Mouse (Mus musculus) midbrain, postnatal 0 days (tissue): ENCODE measurements around the gene Hspb3. TPM values are rescaled to one million over a fixed set of nuclear protein-coding genes. Genes with fewer than 3 reads are reported as not detected.

ENCODE experiments used
- ATAC-seq: fragments of 200-750 bp; cut with Nextera tagmentation; 2 replicates; pipeline ENCODE4 v1.8.0; 2017; ENCODE audit warnings: moderate number of reproducible peaks, mild to moderate bottlenecking, moderate TSS enrichment, moderate library complexity; ENCODE audit not compliant: low FRiP score
- DNase-seq: peaks from one replicate; pipeline ENCODE4 v3.0.0-alpha.2; 2015; ENCODE audit warnings: low spot score
- H3K27ac ChIP-seq: fragments of 300-500 bp; sonication (generic); 2 replicates; pipeline ENCODE4 v1.5.1; 2014; ENCODE audit warnings: low read depth, mild to moderate bottlenecking, low read length, mixed read lengths
- H3K27me3 ChIP-seq: fragments of 300-500 bp; sonication (generic); 2 replicates; pipeline ENCODE4 v1.6.1; 2014; ENCODE audit warnings: low read length, control low read depth, mixed read lengths; ENCODE audit not compliant: insufficient read depth
- H3K36me3 ChIP-seq: fragments of 300-500 bp; sonication (generic); 2 replicates; pipeline ENCODE4 v1.6.1; 2014; ENCODE audit warnings: low read length, control low read depth, mixed read lengths; ENCODE audit not compliant: insufficient read depth
- H3K4me1 ChIP-seq: fragments of 300-500 bp; sonication (generic); 2 replicates; pipeline ENCODE4 v1.6.1; 2014; ENCODE audit warnings: mild to moderate bottlenecking, control low read depth, antibody characterized with exemption, low read length, mixed read lengths; ENCODE audit not compliant: insufficient read depth
- H3K4me2 ChIP-seq: fragments of 300-500 bp; sonication (generic); 2 replicates; pipeline ENCODE4 v1.6.1; 2014; ENCODE audit warnings: low read depth, mild to moderate bottlenecking, low read length, mixed read lengths; ENCODE audit not compliant: poor library complexity, severe bottlenecking
- H3K4me3 ChIP-seq: fragments of 300-500 bp; sonication (generic); 2 replicates; pipeline ENCODE4 v1.5.1; 2014; ENCODE audit warnings: low read depth, mild to moderate bottlenecking, low read length, moderate library complexity
- H3K9ac ChIP-seq: fragments of 300-500 bp; sonication (generic); replicated peaks from 2 replicates; pipeline ENCODE4 v1.6.1; 2014; ENCODE audit warnings: mild to moderate bottlenecking, low read length, moderate library complexity, mixed read lengths; ENCODE audit not compliant: poor library complexity, severe bottlenecking
- H3K9me3 ChIP-seq: fragments of 300-500 bp; sonication (generic); 2 replicates; pipeline ENCODE4 v1.6.1; 2016; ENCODE audit warnings: low read length, control low read depth
- CTCF ChIP-seq: IDR thresholded peaks from 2 replicates; pipeline ENCODE4 v1.5.1; 2016; ENCODE audit warnings: antibody characterized with exemption, mild to moderate bottlenecking
- WGBS: fragments of 180-500 bp; shearing (Covaris S2); extraction: QIAGEN DNeasy Blood & Tissue Kit; methylation state at CpG from one replicate; pipeline ENCODE4 v1.1.7; 2014; 5-methylcytosine and 5-hydroxymethylcytosine counted together
- polyA plus RNA-seq: library from polyadenylated mRNA; unstranded; fragments of >200 nt; fragmentation: Nextera tagmentation; extraction: Ambion mirVana; gene quantifications from 2 replicates; pipeline ENCODE4 v1.2.1, GENCODE M21; 2015
- total RNA-seq: library from RNA; depleted of rRNA; stranded (reverse); fragments of >200 nt; gene quantifications from 2 replicates; pipeline ENCODE4 v1.2.3, GENCODE M21; 2014

Gene Hspb3
- total and polyA plus RNA-seq, 2 experiments from 2014 or later, result 1.0 TPM; not detected in 1

DNA sequence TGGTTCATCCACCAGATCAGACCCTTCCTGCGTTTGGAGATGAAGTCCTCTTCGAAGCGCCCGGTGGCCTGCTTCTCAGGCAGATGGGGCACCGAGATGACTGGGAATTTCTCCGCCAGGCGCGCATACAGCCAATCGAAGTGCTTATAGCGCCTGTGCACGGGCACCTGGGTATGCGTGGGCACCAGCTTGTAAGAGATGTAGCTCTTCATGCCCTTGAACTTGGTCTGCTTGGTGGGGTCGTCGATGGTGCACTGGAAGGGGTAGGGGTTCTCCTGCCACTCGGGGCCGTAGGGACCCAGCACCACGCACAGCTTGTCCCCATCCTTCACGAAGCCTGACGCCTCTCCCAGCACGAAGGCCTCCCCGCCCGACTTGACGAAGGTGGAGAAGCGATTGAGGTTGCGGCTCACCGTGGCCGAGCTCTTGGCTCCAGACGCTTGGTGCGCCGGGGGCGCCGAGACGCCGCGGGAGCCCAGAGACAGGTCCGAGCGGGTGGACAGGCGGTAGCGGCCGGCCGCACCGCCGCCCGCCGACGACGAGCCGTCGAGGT is 46.1 kb downstream of the Hspb3 start:
- ATAC-seq (no peak; the same call in 1 of the 2 replicates), DNase-seq (no peak)
- no peak for TF ChIP-seq CTCF
- H3K4me1 ChIP-seq, result peaks cover 25% of the 10 kb centered on the region
- peak overlapping the region; percentile 70 for H3K4me3 ChIP-seq
- peak overlapping the region; percentile 87 for H3K27ac ChIP-seq
- H3K9me3 ChIP-seq, result no peaks in the 10 kb centered on the region
- no peaks in the 10 kb centered on the region for H3K36me3 ChIP-seq
- peak overlapping the region; percentile 61 for H3K4me2 ChIP-seq
- 12% methylated on average over 40 of the region's 49 CpGs for WGBS
- peak overlapping the region; percentile 85 for H3K9ac ChIP-seq
- H3K27me3 ChIP-seq, result no peaks in the 10 kb centered on the region

- no peaks in the 10 kb centered on the region for H3K27me3 ChIP-seq
- H3K4me2 ChIP-seq, result peak overlapping the region; percentile 61
- H3K36me3 ChIP-seq, result no peaks in the 10 kb centered on the region
- H3K4me3 ChIP-seq, result peak overlapping the region; percentile 70
- no peaks in the 10 kb centered on the region for H3K9me3 ChIP-seq
- no peak for DNase-seq
- 70% methylated on average over 24 of the region's 24 CpGs for WGBS
- H3K4me1 ChIP-seq, result peaks cover 29% of the 10 kb centered on the region
- ATAC-seq, result no peak
- no peak overlapping the region for H3K27ac ChIP-seq
- no peak for TF ChIP-seq CTCF
- H3K9ac ChIP-seq, result 0 out of 2 replicates have a peak overlapping the region, but pooled peaks have one; percentile 85
Measured at GRCm38 (mm10) chr13:113616751-113617337, 46.6 kb downstream of the Hspb3 start.

GRCm38 (mm10) chr13:113615971-113616671 is 47.4 kb downstream of the Hspb3 start:
- no peak for DNase-seq
- peak overlapping the region; percentile 64 for H3K9ac ChIP-seq

GRCm38 (mm10) chr13:113615546-113615941 is 47.9 kb downstream of the Hspb3 start:
- Histone ChIP-seq H3K4me2 (peak overlapping the region; percentile 61), H3K9ac (peak overlapping the region; percentile 50; the same call in 1 of the 2 replicates), H3K27ac (0 out of 2 replicates have a peak overlapping the region, but pooled peaks have one; percentile 12), H3K9me3 (no peaks in the 10 kb centered on the region), H3K4me3 (peak overlapping the region; percentile 70), H3K4me1 (peaks cover 29% of the 10 kb centered on the region), H3K36me3 (no peaks in the 10 kb centered on the region), H3K27me3 (no peaks in the 10 kb centered on the region)
- DNase-seq (no peak), ATAC-seq (no peak)
- 1% methylated on average over 10 of the region's 10 CpGs for WGBS
- no peak for TF ChIP-seq CTCF

More at GRCm38 (mm10) chr13:113615971-113616671, 47.4 kb downstream of the Hspb3 start:
- TF ChIP-seq CTCF, result no peak
- Histone ChIP-seq H3K4me1 (peaks cover 29% of the 10 kb centered on the region), H3K4me3 (peak overlapping the region; percentile 70), H3K27me3 (no peaks in the 10 kb centered on the region), H3K9me3 (no peaks in the 10 kb centered on the region), H3K27ac (no peak overlapping the region), H3K36me3 (no peaks in the 10 kb centered on the region), H3K4me2 (peak overlapping the region; percentile 61)
- ATAC-seq, result no peak
- WGBS, result 7% methylated on average over 8 of the region's 8 CpGs

DNA sequence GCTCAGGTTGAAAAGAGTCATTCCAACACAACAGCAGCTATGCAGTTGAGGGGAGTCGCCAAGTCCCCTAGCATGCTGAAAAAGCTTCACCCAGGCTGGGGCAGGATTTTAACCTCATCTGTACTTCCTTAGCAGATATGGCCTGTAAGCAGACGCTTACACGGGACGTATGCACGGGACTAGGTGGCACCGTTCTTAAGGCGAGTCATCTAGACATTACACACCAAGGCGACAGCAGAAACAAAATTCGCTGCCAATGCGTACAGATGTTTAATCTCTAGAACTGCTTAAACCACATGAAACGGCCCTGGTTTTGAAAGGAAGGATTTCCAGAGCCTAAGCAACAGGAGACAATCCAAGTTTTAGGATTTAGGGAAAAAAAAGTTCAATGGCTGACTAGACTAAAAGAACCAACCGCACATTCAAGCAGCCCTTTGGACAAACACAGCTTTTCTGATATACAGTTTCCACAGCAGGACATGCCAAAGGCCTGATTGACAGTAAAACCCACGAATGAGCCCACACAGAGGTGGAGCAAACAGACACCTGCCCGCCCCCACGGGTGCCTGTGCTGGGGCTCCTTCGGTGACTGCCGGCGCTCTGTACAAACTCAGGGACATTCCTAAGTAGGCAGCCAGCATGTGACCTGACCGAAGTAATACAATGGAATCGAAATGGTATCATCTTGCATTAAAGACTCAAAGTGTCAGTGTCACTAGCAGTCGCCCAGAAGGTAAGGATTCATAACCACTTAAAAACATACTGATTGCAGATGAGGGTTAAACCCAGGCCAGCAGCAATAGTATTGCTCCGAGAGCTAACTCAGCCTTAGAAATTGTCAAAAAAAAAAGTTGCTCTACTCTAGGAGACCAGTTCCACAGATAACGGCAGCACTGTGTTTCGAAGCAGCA is 48.6 kb downstream of the Hspb3 start:
- no peaks in the 10 kb centered on the region for H3K9me3 ChIP-seq
- H3K27ac ChIP-seq, result 0 out of 2 replicates have a peak overlapping the region, but pooled peaks have one; percentile 12
- DNase-seq (peak; percentile 74), ATAC-seq (no peak)
- peak overlapping the region; percentile 61 for H3K4me2 ChIP-seq
- no peak for TF ChIP-seq CTCF
- no peaks in the 10 kb centered on the region for H3K27me3 ChIP-seq
- H3K4me3 ChIP-seq, result peak overlapping the region; percentile 70
- H3K9ac ChIP-seq, result peak overlapping the region; percentile 50
- 8% methylated on average over 24 of the region's 24 CpGs for WGBS
- no peaks in the 10 kb centered on the region for H3K36me3 ChIP-seq
- peaks cover 29% of the 10 kb centered on the region for H3K4me1 ChIP-seq
